Mouse (Mus musculus): ENCODE results near the gene Trp53.

GRCm38 (mm10) chr11:69633128-69633866 is 53.1 kb downstream of the Trp53 start:
- TF ChIP-seq CTCF (IDR thresholded peaks at IDR 0.05; ENCODE audit: control insufficient read depth, insufficient read depth, insufficient replicate concordance, low read depth, low read length) = no peak
- TF ChIP-seq POLR2A (IDR thresholded peaks at IDR 0.05; ENCODE audit: control insufficient read depth, low read depth, low read length) = no peak; the same call in 1 of the 2 replicates

Data from testis, adult 2 months (tissue).